Mouse (Mus musculus): Measurements from ENCODE around the gene Med29. TPM values are rescaled to one million over a fixed set of nuclear protein-coding genes. Genes with fewer than 3 reads are reported as not detected.

Med29 gene
- polyA plus RNA-seq (2012; rRNA removed) = 32.8 and 45.9 TPM in 2 replicates

GRCm38 (mm10) chr7:28392429-28393271, at the start of gene Med29, which contains the start of gene Paf1:
TSS of gene Med29 (minus strand) at chr7:28392708.
TSS of gene Paf1 (plus strand) at chr7:28392951.

GRCm38 (mm10) chr7:28436932-28437570, 44.5 kb upstream of the Med29 start, which contains the start of gene Gmfg:
TSS of gene Gmfg (plus strand) at chr7:28437447.

GRCm38 (mm10) chr7:28380237-28381016, 12.1 kb downstream of the Med29 start, which contains the start of gene Zfp36:
TSS of gene Zfp36 (minus strand) at chr7:28380253.

GRCm38 (mm10) chr7:28372251-28373108, 20.0 kb downstream of the Med29 start, which contains the start of gene Plekhg2:
TSS of gene Plekhg2 (minus strand) at chr7:28372599.

GRCm38 (mm10) chr7:28350155-28350883, 42.2 kb downstream of the Med29 start, which contains the start of gene Rps16:
TSS of gene Rps16 (plus strand) at chr7:28350652.

GRCm38 (mm10) chr7:28338108-28338998, 54.2 kb downstream of the Med29 start, which contains the start of gene Supt5:
TSS of gene Supt5 (minus strand) at chr7:28338746.

Other genes starting within 250 kb of the Med29 start
- gene Fbl, start 223.0 kb downstream of the Med29 start, polyA plus RNA-seq (2012; rRNA removed) = 311 and 605 TPM in 2 replicates
- gene Dyrk1b, start 213.2 kb downstream of the Med29 start, polyA plus RNA-seq (2012; rRNA removed) = 27.0 and 31.1 TPM in 2 replicates
- 37.7 and 38.6 TPM in 2 replicates for gene Eid2, start 124.8 kb downstream of the Med29 start, polyA plus RNA-seq (2012; rRNA removed)
- 13.9 and 15.5 TPM in 2 replicates for gene Eid2b, start 115.0 kb downstream of the Med29 start, polyA plus RNA-seq (2012; rRNA removed)
- 0.65 and 3.9 TPM in 2 replicates for gene Selenov, start 101.5 kb downstream of the Med29 start, polyA plus RNA-seq (2012; rRNA removed)
- gene Dll3, start 90.5 kb downstream of the Med29 start, polyA plus RNA-seq (2012; rRNA removed) = 41.2 and 93.1 TPM in 2 replicates
- gene Timm50, start 80.6 kb downstream of the Med29 start, polyA plus RNA-seq (2012; rRNA removed) = 99.1 and 125 TPM in 2 replicates
- gene Supt5, start 54.0 kb downstream of the Med29 start, polyA plus RNA-seq (2012; rRNA removed) = 102 and 105 TPM in 2 replicates
- 2,195 and 2,197 TPM in 2 replicates for gene Rps16, start 42.1 kb downstream of the Med29 start, polyA plus RNA-seq (2012; rRNA removed)
- gene Plekhg2, start 20.1 kb downstream of the Med29 start, polyA plus RNA-seq (2012; rRNA removed) = 44.0 and 64.1 TPM in 2 replicates
- 3.4 and 4.2 TPM in 2 replicates for gene Zfp36, start 12.5 kb downstream of the Med29 start, polyA plus RNA-seq (2012; rRNA removed)
- 124 and 409 TPM in 2 replicates for gene Paf1, start 243 bp upstream of the Med29 start, polyA plus RNA-seq (2012; rRNA removed)
- gene Gmfg, start 44.7 kb upstream of the Med29 start, polyA plus RNA-seq (2012; rRNA removed) = 10.2 and 17.1 TPM in 2 replicates
- 17.1 and 23.3 TPM in 2 replicates for gene Lrfn1, start 59.3 kb upstream of the Med29 start, polyA plus RNA-seq (2012; rRNA removed)
- gene Ifnl2, start 117.7 kb upstream of the Med29 start, polyA plus RNA-seq (2012; rRNA removed) = not detected in 2 replicates
- not detected in 2 replicates for gene Ifnl3, start 130.1 kb upstream of the Med29 start, polyA plus RNA-seq (2012; rRNA removed)
- gene Sycn, start 148.2 kb upstream of the Med29 start, polyA plus RNA-seq (2012; rRNA removed) = not detected in 2 replicates
- gene Nccrp1, start 154.5 kb upstream of the Med29 start, polyA plus RNA-seq (2012; rRNA removed) = 0.07 TPM in 1 of 2 replicates, not detected in the other
- 47.4 and 72.3 TPM in 2 replicates for gene Samd4b, start 205.4 kb upstream of the Med29 start, polyA plus RNA-seq (2012; rRNA removed)
- gene Pak4, start 205.5 kb upstream of the Med29 start, polyA plus RNA-seq (2012; rRNA removed) = 30.7 and 42.8 TPM in 2 replicates
- 0.05 TPM in 1 of 2 replicates, not detected in the other for gene Acp7, start 238.6 kb upstream of the Med29 start, polyA plus RNA-seq (2012; rRNA removed)